Mouse (Mus musculus) spleen, adult 2 months (tissue): Measurements from ENCODE around the gene Ldlrad3. TPM values are rescaled to one million over a fixed set of nuclear protein-coding genes. Genes with fewer than 3 reads are reported as not detected.

Source experiments
- DNase-seq, 2 experiments: peaks; one replicate each; pipeline versions ENCODE4 v3.0.0 to v3.0.0-alpha.2; 2012 to 2021; ENCODE audit warnings: low spot score in 2 of 2, low read depth in 1 of 2
- H3K27ac ChIP-seq: fragments of 200-500 bp; 2 replicates; pipeline ENCODE4 v1.5.1; 2012; ENCODE audit warnings: low read length, inconsistent platforms; ENCODE audit not compliant: insufficient read depth
- H3K27me3 ChIP-seq: fragments of 200-500 bp; 2 replicates; pipeline ENCODE4 v1.6.1; 2012; ENCODE audit warnings: mild to moderate bottlenecking, moderate library complexity, low read length, inconsistent platforms; ENCODE audit not compliant: control insufficient read depth, insufficient read depth
- H3K36me3 ChIP-seq: fragments of 200-500 bp; 2 replicates; pipeline ENCODE4 v1.6.1; 2012; ENCODE audit warnings: mild to moderate bottlenecking, low read length, inconsistent platforms; ENCODE audit not compliant: control insufficient read depth, insufficient read depth
- H3K4me1 ChIP-seq: fragments of 200-500 bp; 2 replicates; pipeline ENCODE4 v1.6.1; 2011; ENCODE audit warnings: inconsistent platforms; ENCODE audit not compliant: control insufficient read depth, insufficient read depth, insufficient read length
- H3K4me3 ChIP-seq: fragments of 200-500 bp; 2 replicates; pipeline ENCODE4 v1.5.1; 2011; ENCODE audit warnings: mild to moderate bottlenecking, inconsistent platforms; ENCODE audit not compliant: insufficient read depth, insufficient read length; ENCODE audit errors: extremely low read depth
- CTCF ChIP-seq: fragments of 200-500 bp; IDR thresholded peaks from 2 replicates; pipeline ENCODE4 v1.5.1; 2011; ENCODE audit warnings: mild to moderate bottlenecking, inconsistent platforms; ENCODE audit not compliant: insufficient read depth, insufficient read length, insufficient replicate concordance; ENCODE audit errors: extremely low read depth
- POLR2A ChIP-seq: fragments of 200-500 bp; IDR thresholded peaks from 2 replicates; pipeline ENCODE4 v1.6.1; 2011; ENCODE audit warnings: low read depth, low read length, inconsistent platforms
- WGBS: fragments of 180-500 bp; shearing (Covaris S2); methylation state at CpG from one replicate; pipeline ENCODE4 v1.1.7; 2018; 5-methylcytosine and 5-hydroxymethylcytosine counted together
- polyA plus RNA-seq: library from polyadenylated mRNA; depleted of rRNA; stranded (reverse); fragments of >200 nt; gene quantifications from 2 replicates; pipeline ENCODE4 v1.2.3, GENCODE M21; 2012

Ldlrad3 gene
- polyA plus RNA-seq, 1 experiment: 3.5 TPM

- Histone ChIP-seq H3K36me3 (no peaks in the 10 kb centered on the region), H3K27me3 (no peaks in the 10 kb centered on the region), H3K4me1 (peaks cover 9% of the 10 kb centered on the region; the same call in 1 of the 2 replicates), H3K4me3 (no peak overlapping the region), H3K27ac (no peak overlapping the region)
- TF ChIP-seq POLR2A (no peak), CTCF (no peak)
- WGBS: 78% methylated on average over 12 of the region's 12 CpGs
- DNase-seq: no peak
These were observed 66.3 kb downstream of the Ldlrad3 start for GRCm38 (mm10) chr2:102119751-102120505.

GRCm38 (mm10) chr2:102118988-102119460, 67.2 kb downstream of the Ldlrad3 start:
- H3K4me3 ChIP-seq: no peak overlapping the region
- peaks cover 9% of the 10 kb centered on the region; the same call in 1 of the 2 replicates for H3K4me1 ChIP-seq
- no peaks in the 10 kb centered on the region for H3K27me3 ChIP-seq
- TF ChIP-seq CTCF (no peak), POLR2A (no peak)
- 73% methylated on average over 15 of the region's 15 CpGs for WGBS
- H3K27ac ChIP-seq: no peak overlapping the region
- H3K36me3 ChIP-seq: no peaks in the 10 kb centered on the region
- no peak for DNase-seq

GRCm38 (mm10) chr2:102117402-102117760, 68.8 kb downstream of the Ldlrad3 start:
- Histone ChIP-seq H3K4me1 (peaks cover 9% of the 10 kb centered on the region; the same call in 1 of the 2 replicates), H3K4me3 (no peak overlapping the region), H3K36me3 (no peaks in the 10 kb centered on the region), H3K27me3 (no peaks in the 10 kb centered on the region), H3K27ac (no peak overlapping the region)
- DNase-seq: no peak
- WGBS: 34% methylated on average over 6 of the region's 6 CpGs
- TF ChIP-seq POLR2A: no peak
- TF ChIP-seq CTCF: no peak

GRCm38 (mm10) chr2:102116521-102117401, 69.4 kb downstream of the Ldlrad3 start:
- H3K4me3 ChIP-seq: no peak overlapping the region
- no peak for TF ChIP-seq POLR2A
- TF ChIP-seq CTCF: no peak
- 62% methylated on average over 9 of the region's 9 CpGs for WGBS
- DNase-seq: no peak
- no peaks in the 10 kb centered on the region for H3K36me3 ChIP-seq
- H3K27me3 ChIP-seq: no peaks in the 10 kb centered on the region
- H3K27ac ChIP-seq: no peak overlapping the region
- H3K4me1 ChIP-seq: peaks cover 9% of the 10 kb centered on the region; the same call in 1 of the 2 replicates

- peaks cover 9% of the 10 kb centered on the region; the same call in 1 of the 2 replicates for H3K4me1 ChIP-seq
- H3K27me3 ChIP-seq: no peaks in the 10 kb centered on the region
- H3K4me3 ChIP-seq: no peak overlapping the region
- H3K27ac ChIP-seq: no peak overlapping the region
- H3K36me3 ChIP-seq: no peaks in the 10 kb centered on the region
- DNase-seq: no peak
- no peak for TF ChIP-seq CTCF
- no peak for TF ChIP-seq POLR2A
- 96% methylated on average over 3 of the region's 3 CpGs for WGBS
These were observed 72.4 kb downstream of the Ldlrad3 start for GRCm38 (mm10) chr2:102113801-102114200.

GRCm38 (mm10) chr2:102113323-102113722, 72.9 kb downstream of the Ldlrad3 start:
- no peak for TF ChIP-seq CTCF
- no peak overlapping the region for H3K27ac ChIP-seq
- peaks cover 9% of the 10 kb centered on the region; the same call in 1 of the 2 replicates for H3K4me1 ChIP-seq
- 91% methylated on average over 12 of the region's 12 CpGs for WGBS
- no peaks in the 10 kb centered on the region for H3K36me3 ChIP-seq
- DNase-seq: no peak
- H3K27me3 ChIP-seq: no peaks in the 10 kb centered on the region
- H3K4me3 ChIP-seq: no peak overlapping the region
